Mouse (Mus musculus) neural tube, embryonic 11.5 days (tissue): ENCODE measurements around the gene Lhfpl2. TPM values are rescaled to one million over a fixed set of nuclear protein-coding genes. Genes with fewer than 3 reads are reported as not detected.

Experiments used
- ATAC-seq: fragments of 200-750 bp; cut with Nextera tagmentation; 2 replicates; pipeline ENCODE4 v1.8.0; 2017; ENCODE audit warnings: moderate number of reproducible peaks, mild to moderate bottlenecking, moderate TSS enrichment, moderate library complexity; ENCODE audit not compliant: insufficient read depth, low FRiP score, low TSS enrichment
- DNase-seq: peaks from one replicate; pipeline ENCODE4 v3.0.0-alpha.2; 2015; ENCODE audit warnings: low spot score
- H3K27ac ChIP-seq: fragments of 300-500 bp; sonication (generic); 2 replicates; pipeline ENCODE4 v1.5.1; 2014; ENCODE audit warnings: low read depth, mild to moderate bottlenecking, low read length
- H3K27me3 ChIP-seq: fragments of 300-500 bp; sonication (generic); 2 replicates; pipeline ENCODE4 v1.6.1; 2014; ENCODE audit warnings: mild to moderate bottlenecking, low read length, mixed read lengths; ENCODE audit not compliant: control insufficient read depth, insufficient read depth
- H3K36me3 ChIP-seq: fragments of 300-500 bp; sonication (generic); 2 replicates; pipeline ENCODE4 v1.6.1; 2014; ENCODE audit warnings: mild to moderate bottlenecking, low read length, moderate library complexity, mixed read lengths; ENCODE audit not compliant: control insufficient read depth, insufficient read depth
- H3K4me1 ChIP-seq: fragments of 300-500 bp; sonication (generic); 2 replicates; pipeline ENCODE4 v1.6.1; 2014; ENCODE audit warnings: low read length, mixed read lengths; ENCODE audit not compliant: control insufficient read depth, insufficient read depth
- H3K4me2 ChIP-seq: fragments of 300-500 bp; sonication (generic); 2 replicates; pipeline ENCODE4 v1.6.1; 2014; ENCODE audit warnings: low read depth, mild to moderate bottlenecking, moderate library complexity
- H3K4me3 ChIP-seq: fragments of 300-500 bp; sonication (generic); 2 replicates; pipeline ENCODE4 v1.5.1; 2014; ENCODE audit warnings: low read depth, low read length
- H3K9ac ChIP-seq: fragments of 300-500 bp; sonication (generic); 2 replicates; pipeline ENCODE4 v1.6.1; 2014; ENCODE audit warnings: mild to moderate bottlenecking, low read length
- H3K9me3 ChIP-seq: fragments of 300-500 bp; sonication (generic); 2 replicates; pipeline ENCODE4 v1.6.1; 2016; ENCODE audit warnings: low read length; ENCODE audit not compliant: control insufficient read depth
- WGBS: fragments of 180-500 bp; shearing (Covaris S2); extraction: QIAGEN DNeasy Blood & Tissue Kit; methylation state at CpG from one replicate; pipeline ENCODE4 v1.1.7; 2014; 5-methylcytosine and 5-hydroxymethylcytosine counted together
- polyA plus RNA-seq: library from polyadenylated mRNA; unstranded; fragments of >200 nt; fragmentation: Nextera tagmentation; extraction: Ambion mirVana; gene quantifications from 2 replicates; pipeline ENCODE4 v1.2.1, GENCODE M21; 2014

The Lhfpl2 gene
- polyA plus RNA-seq, 1 experiment from 2014 or later, result 25.2 TPM

DNA sequence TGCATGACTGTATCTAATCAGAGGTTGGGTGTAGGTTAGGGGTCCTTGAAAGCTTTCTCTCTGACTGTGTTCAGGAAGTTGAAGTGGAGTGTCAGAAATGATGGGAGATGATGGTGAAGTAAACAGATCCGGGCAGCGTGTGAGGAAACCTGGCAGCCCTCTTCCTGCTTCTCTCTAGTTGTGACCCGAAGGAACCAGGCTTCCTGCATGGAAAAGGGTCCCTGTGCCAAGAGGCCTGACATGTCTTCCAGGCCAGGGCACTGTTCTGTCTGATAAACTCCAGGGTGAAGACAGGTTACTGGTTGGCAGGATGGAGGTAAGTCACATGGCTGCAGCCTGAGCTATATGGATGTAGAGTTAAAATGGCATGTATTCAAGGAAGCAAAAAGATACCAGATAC lies 13.3 kb downstream of the Lhfpl2 start:
- H3K9ac ChIP-seq, result no peak overlapping the region
- H3K4me1 ChIP-seq, result peaks cover 16% of the 10 kb centered on the region
- no peak overlapping the region for H3K4me2 ChIP-seq
- 84% methylated on average over 3 of the region's 3 CpGs for WGBS
- H3K9me3 ChIP-seq, result no peaks in the 10 kb centered on the region
- peaks cover 20% of the 10 kb centered on the region for H3K27me3 ChIP-seq
- H3K4me3 ChIP-seq, result no peak overlapping the region
- DNase-seq (no peak), ATAC-seq (no peak)
- no peak overlapping the region for H3K27ac ChIP-seq
- H3K36me3 ChIP-seq, result no peaks in the 10 kb centered on the region

DNA sequence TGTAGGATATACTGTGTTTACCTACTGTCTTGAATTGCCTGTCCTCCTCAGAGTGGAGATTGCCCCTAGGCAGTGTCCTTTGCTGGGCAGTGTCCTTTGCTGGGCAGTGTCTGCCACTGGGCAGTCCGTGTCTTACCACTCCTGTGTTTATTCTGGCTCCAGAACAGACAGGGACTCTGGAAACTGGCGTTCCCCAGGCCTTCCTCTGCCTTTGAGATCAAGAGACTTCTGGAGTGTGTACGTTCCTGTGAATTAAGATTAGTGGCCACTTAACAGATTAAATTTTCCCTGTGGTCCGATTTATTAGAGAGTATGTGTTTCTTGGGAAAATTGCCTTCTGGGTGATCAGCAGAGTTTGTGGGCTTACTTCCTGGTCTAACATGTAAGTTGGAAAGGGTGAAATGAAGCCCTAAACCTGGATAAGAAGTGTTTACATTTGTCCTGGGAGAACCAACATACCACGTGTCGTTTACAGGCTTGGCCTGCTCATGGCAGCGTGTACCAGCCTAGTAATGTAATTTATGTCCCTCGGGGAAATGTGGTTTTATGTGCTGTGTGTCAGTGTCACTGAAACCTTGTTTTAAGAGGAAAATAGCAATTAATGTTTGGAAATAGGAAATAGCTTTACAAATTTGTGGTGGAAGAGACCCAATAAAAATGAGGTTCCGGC lies 15.6 kb downstream of the Lhfpl2 start:
- H3K9me3 ChIP-seq, result no peaks in the 10 kb centered on the region
- DNase-seq (no peak), ATAC-seq (no peak)
- H3K36me3 ChIP-seq, result no peaks in the 10 kb centered on the region
- no peak overlapping the region for H3K9ac ChIP-seq
- no peak overlapping the region for H3K4me3 ChIP-seq
- 51% methylated on average over 9 of the region's 9 CpGs for WGBS
- H3K27me3 ChIP-seq, result peaks cover 16% of the 10 kb centered on the region
- no peak overlapping the region for H3K4me2 ChIP-seq
- H3K4me1 ChIP-seq, result peaks cover 16% of the 10 kb centered on the region
- no peak overlapping the region for H3K27ac ChIP-seq

DNA sequence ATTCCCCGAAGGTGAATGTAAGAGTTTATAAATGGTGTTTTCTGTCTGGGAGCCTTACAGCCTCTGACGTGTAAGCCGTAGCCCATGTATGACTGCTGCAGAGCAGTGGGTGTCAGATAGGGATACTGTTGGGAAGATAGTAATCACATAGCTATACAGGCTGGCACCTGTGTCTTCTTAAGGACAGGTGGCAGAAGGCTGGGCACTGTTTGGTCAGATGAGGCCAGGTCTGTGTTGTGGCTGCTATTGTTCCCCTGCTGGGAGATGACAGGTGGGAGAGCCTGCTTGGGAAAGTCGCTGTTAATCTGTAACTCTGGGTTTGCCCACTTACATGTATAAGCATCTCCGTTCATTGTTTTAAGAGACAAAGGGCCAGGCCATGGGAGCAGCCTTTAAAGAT lies 16.1 kb downstream of the Lhfpl2 start:
- no peak overlapping the region for H3K9ac ChIP-seq
- peaks cover 16% of the 10 kb centered on the region for H3K4me1 ChIP-seq
- no peak overlapping the region for H3K4me3 ChIP-seq
- H3K27me3 ChIP-seq, result peaks cover 16% of the 10 kb centered on the region
- H3K9me3 ChIP-seq, result no peaks in the 10 kb centered on the region
- H3K36me3 ChIP-seq, result no peaks in the 10 kb centered on the region
- H3K4me2 ChIP-seq, result no peak overlapping the region
- no peak for ATAC-seq
- WGBS, result 68% methylated on average over 5 of the region's 5 CpGs
- H3K27ac ChIP-seq, result no peak overlapping the region
- no peak for DNase-seq

DNA sequence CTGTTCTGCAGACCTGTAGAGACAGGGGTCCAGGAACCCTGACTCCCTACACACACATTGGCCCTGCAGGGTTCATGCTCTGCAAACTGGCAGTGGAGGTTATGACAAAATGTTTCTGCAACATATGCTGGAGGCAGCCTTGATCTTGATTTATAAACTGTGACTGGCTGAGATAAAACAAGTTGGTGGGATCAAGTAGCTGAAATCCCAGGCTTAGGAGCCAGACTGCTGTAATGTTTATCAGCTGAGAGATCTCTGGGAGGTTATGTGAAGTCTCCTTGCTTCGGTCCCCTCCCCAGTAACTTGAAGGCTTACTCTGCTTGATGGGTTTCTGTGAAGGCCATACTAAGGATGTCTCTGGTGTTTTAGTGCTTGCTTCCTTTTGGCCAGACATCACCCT lies 17.6 kb downstream of the Lhfpl2 start:
- H3K9ac ChIP-seq, result no peak overlapping the region
- DNase-seq (no peak), ATAC-seq (no peak)
- no peak overlapping the region for H3K27ac ChIP-seq
- peaks cover 5% of the 10 kb centered on the region; the same call in 1 of the 2 replicates for H3K4me1 ChIP-seq
- peaks cover 16% of the 10 kb centered on the region for H3K27me3 ChIP-seq
- no peaks in the 10 kb centered on the region for H3K36me3 ChIP-seq
- no peaks in the 10 kb centered on the region for H3K9me3 ChIP-seq
- no peak overlapping the region for H3K4me2 ChIP-seq
- no peak overlapping the region for H3K4me3 ChIP-seq
- 67% methylated on average over 1 of the region's 1 CpGs for WGBS

DNA sequence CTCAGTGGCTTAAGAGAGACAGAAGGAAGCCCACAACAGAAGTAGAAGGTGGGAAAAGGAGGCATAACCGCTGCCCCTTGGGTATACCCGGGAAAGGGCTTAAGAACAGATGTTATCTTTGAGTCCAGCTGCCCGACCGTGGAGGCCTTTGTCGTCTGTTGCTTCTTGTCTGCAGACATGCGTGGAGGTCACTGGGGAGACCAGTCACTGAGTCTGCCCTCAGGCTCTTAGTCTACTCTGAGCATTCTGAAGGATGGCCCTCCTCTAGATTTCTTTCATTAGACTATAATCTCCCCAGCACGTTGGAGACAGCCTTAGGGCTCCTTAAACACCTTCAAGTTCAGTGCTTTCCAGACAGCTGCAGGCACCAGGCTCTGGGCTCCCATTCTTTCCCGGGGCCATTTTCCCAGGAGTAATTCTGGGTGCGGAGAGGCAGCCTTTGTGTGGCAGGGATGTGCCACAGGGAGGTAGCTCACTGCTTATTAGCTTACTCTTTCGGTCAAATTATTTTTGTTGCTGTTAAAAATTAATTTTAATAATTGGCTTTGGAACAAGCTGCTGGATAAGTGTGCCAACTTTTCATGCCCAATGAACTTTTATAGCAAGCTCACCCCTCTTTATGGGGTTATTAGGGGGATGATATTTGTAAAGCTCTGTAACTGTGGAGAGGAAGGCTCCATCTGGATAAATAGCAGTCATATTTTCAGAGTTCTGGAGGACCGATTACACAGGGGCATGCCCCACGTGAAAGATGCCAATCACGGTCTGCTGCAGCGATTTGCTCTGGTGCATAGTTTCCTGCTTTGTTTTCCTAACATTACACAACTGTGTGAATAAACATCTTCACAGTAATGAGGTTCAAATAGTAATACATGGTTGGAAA lies 19.8 kb downstream of the Lhfpl2 start:
- H3K27me3 ChIP-seq, result peaks cover 5% of the 10 kb centered on the region; the same call in 1 of the 2 replicates
- no peak overlapping the region for H3K27ac ChIP-seq
- no peak for ATAC-seq
- H3K9me3 ChIP-seq, result no peaks in the 10 kb centered on the region
- 50% methylated on average over 14 of the region's 14 CpGs for WGBS
- H3K4me1 ChIP-seq, result peaks cover 5% of the 10 kb centered on the region; the same call in 1 of the 2 replicates
- H3K4me2 ChIP-seq, result no peak overlapping the region
- H3K4me3 ChIP-seq, result no peak overlapping the region
- DNase-seq, result no peak
- H3K36me3 ChIP-seq, result no peaks in the 10 kb centered on the region
- H3K9ac ChIP-seq, result no peak overlapping the region

DNA sequence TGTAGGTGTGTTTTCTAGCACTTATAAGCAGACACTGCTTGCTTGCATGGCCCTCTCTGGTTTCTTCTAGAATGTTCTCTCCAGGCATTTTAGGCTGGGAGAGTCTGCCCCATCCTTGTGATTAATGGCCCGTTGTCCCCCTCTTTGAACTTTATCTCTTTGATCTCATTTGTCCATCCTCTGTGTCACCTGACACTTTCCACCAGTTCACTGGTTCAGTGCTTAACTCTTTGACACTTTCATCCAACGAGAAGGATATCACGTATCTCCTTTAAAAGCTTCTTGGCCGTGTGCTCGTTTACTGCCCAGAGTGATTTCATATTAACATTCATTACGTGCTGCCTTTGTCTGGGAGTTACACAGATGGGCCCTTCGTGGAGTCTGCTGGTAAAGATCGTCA lies 25.6 kb downstream of the Lhfpl2 start:
- Histone ChIP-seq H3K9ac (no peak overlapping the region), H3K9me3 (no peaks in the 10 kb centered on the region), H3K27ac (no peak overlapping the region), H3K36me3 (no peaks in the 10 kb centered on the region), H3K4me3 (no peak overlapping the region), H3K4me2 (no peak overlapping the region), H3K27me3 (no peaks in the 10 kb centered on the region), H3K4me1 (no peaks in the 10 kb centered on the region)
- WGBS, result 48% methylated on average over 8 of the region's 8 CpGs
- DNase-seq (no peak), ATAC-seq (no peak)

DNA sequence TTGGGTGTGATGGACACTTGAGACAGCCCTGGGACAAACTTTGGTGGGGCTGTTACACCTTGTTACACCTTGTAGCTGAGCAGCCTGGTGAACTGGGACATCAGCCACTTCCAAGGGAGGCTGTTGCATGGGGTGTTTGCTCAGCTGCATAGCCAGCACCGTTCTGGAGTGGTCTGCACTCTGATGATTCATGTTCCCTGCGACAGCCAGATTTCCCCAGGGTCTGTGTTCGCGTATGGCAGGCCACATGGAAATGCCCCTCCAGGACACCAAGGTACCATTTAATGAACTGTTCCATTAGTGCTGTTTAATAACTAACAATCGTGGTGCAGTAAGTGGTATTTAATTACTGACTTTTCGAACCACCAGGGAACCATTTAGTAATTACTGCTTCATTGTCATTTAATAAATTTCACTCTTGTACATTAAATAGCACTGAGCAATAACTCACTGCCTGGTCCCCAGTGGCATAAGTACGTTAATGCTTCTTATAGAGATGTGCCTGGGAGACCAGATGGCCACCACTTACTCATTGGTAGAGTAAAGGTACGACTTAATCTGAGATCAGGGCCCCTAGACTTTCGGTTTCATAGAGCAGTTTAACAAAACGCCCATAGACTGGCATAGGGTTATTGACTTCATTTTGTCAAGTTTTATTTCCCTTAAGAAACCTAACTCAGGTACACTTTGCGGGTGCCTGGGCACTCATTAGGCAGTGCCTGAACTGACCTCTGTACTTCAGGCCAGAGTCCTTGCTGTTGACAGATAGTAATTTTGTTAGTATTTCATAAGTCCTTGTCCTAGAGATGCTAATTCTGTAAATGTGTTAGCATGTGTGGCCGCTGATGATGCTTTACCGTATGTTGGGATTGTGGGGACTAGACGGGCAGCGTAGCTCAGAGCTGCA lies 26.9 kb downstream of the Lhfpl2 start:
- DNase-seq (peak; percentile 62), ATAC-seq (peak; percentile 75)
- no peak overlapping the region for H3K27ac ChIP-seq
- H3K36me3 ChIP-seq, result no peaks in the 10 kb centered on the region
- WGBS, result 61% methylated on average over 15 of the region's 15 CpGs
- H3K27me3 ChIP-seq, result no peaks in the 10 kb centered on the region
- no peak overlapping the region for H3K4me3 ChIP-seq
- no peaks in the 10 kb centered on the region for H3K4me1 ChIP-seq
- no peak overlapping the region for H3K4me2 ChIP-seq
- H3K9me3 ChIP-seq, result no peaks in the 10 kb centered on the region
- H3K9ac ChIP-seq, result no peak overlapping the region

DNA sequence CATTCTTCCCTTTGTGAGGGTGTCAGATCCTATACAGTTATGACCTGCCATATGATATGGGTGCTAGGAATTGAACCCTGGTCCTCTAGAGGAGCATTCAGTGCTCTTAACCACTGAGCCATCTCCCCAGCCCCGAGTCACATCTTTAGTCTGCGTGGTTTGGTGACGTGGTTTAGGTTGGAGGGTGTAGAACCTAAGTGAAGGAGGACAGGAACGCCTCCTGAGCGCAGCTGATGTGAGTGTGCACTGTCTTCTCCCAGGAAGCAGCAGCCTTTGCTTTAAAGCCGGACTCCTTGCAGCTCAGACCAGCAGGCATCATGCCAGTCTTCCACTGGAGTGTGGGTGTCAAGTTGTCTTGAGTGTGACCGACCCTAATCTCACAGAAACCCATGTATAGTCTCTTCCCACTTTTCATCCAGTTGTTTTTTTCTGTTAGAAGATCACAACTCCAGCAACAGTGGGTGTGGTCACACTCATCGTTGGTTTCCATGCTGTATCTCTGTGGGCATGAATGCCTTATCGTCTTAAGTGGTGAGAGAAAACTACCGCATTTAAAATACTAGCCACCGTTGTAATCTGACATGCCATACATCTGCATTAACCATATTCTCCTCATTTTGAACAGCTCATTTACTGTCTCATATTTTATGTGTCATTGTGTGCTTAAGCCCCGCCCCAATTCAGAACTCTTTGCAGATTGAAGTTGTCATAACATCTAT lies 28.7 kb downstream of the Lhfpl2 start:
- Histone ChIP-seq H3K4me1 (no peaks in the 10 kb centered on the region), H3K4me2 (no peak overlapping the region), H3K36me3 (no peaks in the 10 kb centered on the region), H3K27ac (no peak overlapping the region), H3K4me3 (no peak overlapping the region), H3K9me3 (no peaks in the 10 kb centered on the region), H3K27me3 (no peaks in the 10 kb centered on the region), H3K9ac (no peak overlapping the region)
- no peak for ATAC-seq
- WGBS, result 90% methylated on average over 12 of the region's 12 CpGs
- DNase-seq, result no peak
